Mouse (Mus musculus) c-Kit-positive CD71-positive TER-119-negative erythroid progenitor cells, embryonic 14.5 days (primary cell): Measurements from ENCODE around the gene Msx1.

Experiments
- DNase-seq: peaks from one replicate; pipeline ENCODE4 v3.0.0-alpha.2; 2013; ENCODE audit warnings: low read depth

The Msx1 gene

DNA sequence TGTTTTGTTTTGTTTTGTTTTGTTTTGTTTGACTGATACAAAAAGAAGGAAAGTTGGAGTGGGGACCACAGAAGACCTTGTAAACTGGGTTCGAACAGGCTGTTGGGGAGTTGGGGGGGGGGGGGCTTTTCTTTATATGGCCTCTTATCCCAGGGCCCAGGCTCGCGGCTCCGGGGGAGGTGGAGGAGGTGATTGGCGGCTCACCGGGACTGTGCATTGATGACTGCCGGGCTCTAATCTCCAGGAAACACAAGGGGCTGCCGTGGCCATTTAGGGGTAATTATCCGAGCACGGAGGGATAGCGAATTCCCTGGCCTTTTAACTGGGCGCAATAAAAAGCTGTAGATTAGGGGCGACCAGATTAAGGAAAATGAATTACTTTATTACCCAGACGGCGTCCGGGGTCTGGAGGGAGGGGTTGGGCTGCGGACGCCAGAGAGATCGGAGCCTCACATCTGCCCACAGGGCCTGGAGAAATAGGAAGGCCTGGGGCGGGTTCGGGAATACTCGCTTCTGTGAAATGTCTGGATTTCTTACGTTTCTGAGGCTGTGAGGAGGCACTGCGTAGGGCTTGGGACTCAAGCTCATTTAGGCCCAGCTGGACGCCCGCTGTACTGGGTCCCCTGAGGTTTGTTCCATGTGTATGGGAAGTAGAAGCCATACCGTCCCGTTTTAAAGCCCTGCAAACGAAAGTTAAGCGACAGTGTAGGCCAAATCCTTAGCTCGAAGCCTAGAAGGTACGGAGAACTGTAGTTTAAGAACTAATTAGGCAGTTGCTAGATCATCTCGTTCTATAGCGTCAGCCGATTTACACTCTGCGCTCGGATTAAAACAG lies 1.4 kb upstream of the Msx1 start:
- DNase-seq: no peak

DNA sequence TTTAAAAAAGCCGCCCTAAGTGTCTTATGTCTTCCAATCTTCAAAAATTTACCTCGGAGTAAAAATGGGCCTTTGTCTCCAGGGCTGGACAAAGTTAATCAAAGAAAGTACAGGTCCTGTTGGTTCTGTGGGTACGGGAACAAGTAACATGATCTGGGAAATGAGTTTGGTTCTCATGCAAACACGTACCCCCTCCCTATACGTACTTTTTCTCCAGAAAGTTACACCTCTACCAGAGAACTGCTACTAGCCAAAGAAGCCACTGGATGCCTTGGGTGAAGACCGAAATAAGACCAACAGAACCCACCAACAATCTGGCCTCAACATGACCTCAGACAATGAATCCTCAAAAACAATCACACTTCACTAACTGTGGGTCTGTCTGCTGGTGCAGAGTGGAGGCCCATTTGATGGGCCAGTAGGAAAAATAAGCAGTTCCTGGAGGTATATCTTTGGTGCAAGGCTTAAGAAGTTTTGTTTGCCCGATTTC lies 773 bp upstream of the Msx1 start:
- DNase-seq: no peak

DNA sequence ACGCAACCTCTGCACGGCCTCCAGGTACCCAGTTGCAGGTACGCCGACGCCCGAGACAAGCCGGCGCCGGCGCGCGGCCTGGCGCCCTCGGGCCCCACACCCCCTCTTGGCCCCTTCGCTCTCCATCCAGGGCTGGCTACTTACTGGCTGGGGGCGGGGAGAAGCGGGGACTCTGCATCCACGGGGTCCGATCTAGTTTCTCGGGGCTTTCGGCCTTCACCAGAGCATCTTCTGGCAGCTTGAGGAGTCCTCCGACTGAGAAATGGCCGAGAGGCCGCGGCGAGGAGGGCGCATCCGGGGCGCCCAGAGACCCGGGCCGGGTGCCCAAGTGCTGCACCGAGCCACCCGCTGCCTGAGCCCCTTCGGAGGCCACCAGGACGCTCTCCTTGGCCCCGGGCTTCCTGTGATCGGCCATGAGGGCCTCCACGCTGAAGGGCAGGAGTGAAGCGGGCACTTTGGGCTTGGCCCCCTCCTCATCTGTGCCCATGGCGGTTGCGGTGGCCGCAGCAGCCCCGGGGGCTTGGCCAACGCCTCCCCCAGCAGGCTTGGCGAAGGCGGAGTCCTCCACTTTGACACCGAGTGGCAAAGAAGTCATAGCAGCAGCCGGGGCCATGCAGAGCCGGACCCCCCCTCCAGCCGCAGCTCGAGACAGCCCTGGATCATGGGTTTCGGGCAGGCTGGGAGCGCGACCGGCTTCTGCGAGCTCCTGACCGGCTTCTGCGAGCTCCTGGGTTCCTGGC lies 492 bp downstream of the Msx1 start:
- no peak for DNase-seq

DNA sequence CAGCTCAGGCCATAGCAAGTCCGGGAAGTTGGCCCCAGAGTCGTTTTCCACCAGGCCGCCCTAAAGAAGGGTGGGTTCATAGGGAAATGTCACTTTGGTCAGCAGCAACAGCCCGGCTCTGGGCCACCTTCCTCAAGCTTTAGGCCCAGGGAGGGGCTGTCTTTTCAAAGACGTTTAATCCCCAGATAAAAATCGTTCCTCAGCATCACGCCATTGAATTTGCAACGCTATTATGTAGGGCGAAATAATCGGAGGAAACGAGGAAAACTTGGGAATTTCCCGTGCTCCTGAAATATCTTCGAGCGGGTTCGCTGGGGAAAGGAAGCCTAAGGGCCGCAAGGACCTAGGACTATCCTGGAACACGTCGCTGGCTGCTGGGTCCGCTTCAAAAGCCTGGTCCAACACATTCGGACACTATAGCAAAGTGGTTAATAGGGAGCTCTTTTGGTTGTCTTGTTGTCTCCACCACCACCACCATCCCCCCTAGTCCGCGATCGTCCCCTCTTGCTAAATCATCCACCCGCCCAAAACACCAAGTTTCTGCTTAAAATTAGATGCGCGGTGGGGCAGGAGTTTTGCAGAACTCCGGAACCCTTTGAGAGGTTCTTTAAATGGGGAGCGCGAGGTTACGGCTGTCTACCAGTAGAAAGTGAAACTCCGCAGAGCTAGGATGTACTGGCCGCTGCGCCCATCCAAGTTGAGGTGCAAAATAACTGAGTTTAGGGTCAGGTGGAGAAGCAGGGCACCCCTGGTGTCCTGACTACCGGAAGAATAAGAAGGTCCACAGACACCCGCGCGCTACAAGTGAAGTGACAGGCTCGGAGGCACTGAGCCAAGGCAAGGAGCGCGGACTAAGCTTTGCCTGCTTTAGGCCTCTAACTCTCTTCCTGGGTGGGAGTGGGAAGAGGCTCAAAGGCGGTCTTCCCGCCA lies 1.3 kb downstream of the Msx1 start:
- DNase-seq: no peak

DNA sequence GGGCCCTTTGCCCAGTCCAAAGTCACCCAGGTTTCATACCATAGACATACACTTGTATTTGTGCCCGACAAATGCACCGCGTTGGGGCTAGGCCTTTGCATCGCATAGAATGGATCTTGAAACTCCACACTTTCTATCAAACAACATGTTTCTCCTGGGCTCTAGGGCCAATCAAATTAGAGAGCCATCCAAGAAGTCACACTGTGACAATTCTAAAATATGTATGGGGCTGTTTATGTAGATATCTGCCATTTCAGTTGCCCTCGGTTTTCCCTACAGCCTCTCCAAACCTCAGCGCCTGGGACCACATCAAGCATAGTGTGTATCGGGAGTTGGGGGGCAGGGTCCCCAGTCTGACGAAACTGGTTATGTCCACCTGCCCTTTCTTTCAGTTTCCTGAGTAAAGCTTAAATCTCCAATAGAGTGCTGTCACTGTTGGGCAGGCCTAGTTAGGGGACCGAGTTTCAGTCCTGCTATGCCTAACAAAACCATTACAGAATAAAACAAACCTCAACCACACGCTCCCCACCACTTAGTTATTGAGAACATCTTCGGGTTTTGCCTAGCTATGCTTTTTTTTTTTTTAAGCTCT lies 2.2 kb downstream of the Msx1 start:
- no peak for DNase-seq

DNA sequence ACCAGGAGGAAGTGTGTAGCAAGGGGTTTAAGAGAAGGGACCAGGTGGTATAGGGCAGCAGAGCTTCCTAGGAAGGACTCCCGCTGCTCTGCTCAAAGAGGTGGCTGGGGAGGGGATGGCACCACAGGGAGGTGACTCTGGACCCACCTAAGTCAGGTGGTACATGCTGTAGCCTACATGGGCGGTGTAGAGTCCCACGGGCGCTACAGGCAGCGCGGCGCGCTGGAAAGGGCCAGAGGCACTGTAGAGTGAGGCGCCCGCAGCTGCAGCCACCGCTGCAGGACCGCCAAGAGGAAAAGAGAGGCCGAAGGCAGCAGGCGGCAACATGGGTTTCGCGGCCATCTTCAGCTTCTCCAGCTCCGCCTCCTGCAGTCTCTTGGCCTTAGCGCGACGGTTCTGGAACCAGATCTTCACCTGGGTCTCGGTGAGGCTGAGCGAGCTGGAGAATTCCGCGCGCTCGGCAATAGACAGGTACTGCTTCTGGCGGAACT lies 3.2 kb downstream of the Msx1 start:
- no peak for DNase-seq

DNA sequence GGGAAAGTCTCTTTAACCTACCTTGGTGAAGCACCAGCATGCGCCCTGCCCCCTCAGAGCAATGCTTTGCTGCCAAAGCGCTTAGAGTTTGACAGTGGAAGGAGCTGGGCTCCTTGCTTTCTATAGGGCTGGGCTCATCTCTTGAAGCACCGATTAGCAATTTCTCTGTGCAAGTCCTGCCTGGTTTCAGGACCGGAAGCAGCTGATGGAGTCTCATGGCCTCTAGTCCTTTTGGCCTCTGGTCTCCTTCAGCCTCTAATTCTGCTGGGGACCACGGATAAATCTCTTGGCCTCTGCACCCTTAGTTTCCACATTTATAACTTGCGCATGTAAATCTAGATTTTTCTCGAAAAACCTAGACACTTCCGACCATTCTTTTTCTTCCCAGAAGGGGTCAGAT lies 3.7 kb downstream of the Msx1 start:
- no peak for DNase-seq

DNA sequence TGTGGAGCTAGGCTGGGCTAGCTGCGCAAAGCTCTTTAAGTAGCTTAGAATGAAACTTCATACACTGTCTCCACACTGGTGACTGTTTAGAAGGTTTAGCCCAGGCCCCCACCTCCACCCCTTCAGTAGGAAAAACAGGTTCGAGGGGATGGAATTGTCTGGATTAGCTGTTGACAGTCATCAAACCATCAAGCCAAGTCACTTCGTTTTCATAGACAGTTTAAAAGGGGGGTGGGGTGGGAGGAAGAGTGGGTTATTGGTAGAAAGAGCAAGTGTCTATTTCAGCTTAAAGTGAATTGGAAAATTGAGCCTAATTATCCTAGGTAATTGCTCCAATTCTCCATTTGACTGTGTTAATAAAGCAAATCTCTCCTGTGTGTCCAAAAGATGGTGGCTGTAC lies 4.4 kb downstream of the Msx1 start:
- no peak for DNase-seq

DNA sequence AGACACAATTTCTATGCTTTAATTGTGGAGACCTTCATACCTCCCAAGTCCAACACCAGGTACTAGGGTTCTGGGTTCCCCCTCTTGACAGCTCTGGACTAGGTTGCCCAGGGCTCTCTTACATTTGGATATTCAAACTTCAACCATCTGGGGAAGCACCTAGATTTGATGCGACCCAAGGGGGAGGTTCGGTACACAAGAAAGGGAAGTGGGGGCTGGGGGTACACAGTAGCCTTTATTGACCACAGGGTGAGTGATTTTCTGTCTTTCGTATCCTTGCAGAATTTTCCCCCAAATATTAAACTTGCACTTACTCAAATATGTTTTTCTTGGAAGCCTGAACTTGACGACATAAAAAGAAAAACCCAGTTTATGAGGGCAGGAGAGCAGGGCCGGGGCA lies 4.8 kb downstream of the Msx1 start:
- DNase-seq: no peak

DNA sequence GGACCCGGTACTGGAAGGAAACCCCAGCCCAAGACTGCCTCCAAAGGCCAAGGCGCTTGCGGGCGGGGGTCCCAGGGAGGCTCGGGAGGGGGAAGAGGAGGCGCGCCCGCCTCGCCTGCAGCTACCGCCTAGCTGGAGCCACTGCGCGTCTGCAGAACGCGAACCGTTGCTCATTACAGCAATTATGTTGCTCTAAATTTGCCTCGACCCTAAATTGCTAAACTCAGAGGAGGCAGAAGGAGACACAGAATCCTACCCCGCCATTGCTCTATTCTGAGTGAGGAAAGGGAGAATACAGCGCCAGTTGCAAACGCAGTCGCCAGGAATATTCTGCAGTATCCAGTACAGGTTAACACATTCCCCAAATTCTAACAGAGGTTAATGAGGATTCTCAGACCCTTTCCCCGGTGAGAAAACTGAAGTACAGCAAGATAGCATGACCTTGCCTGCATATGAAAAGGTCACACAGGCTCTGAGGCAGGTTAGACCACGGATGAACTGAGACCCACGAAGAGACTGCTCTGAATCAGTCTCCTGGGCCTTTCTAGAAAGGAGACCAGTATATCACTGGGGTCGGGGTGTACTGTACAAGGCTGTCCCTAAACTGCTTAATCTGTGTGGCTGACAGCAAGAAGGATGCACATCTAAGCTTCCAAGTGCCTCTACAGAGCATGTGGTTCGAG lies 5.7 kb downstream of the Msx1 start:
- DNase-seq: no peak

DNA sequence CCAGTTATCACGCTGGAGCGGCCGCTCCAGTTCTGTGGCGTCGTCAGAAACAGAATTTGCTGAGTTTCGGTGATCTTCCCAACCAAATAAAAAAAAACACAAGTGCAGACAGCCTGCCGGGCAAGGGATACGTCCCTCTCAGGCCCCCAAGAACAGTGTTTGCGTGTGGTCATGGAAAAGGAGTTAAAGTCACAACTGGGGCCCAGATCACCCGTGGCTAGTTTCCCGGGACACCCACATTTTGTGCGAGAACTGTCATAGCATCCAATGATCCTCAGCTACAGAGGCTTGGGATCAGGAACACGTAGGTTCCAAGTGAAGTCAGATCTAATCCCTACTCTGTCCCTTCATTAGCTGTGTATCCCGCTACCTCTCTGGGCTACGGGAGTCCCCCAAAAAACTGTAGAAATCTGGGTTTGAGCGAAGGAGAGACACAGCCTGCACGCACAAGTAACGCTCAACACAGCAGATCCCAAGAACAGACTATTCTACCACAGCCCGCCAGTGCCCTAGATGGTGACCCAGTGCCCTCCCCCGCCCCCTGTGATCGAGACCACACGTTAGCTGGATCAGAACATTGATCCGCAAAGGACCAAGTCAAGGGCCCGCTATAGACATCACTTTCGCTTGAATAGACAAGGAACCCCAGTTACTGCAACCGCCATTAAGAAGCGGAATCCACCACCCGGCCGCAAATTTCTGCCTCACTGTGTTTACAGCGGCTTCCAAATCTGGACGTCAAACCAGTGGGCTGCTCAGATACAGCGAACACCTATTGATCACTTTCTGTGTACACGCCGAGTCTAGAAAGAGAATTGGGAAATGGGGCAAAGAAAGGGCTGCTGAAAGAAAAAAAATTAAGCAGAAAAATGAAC lies 6.5 kb downstream of the Msx1 start:
- DNase-seq: no peak

DNA sequence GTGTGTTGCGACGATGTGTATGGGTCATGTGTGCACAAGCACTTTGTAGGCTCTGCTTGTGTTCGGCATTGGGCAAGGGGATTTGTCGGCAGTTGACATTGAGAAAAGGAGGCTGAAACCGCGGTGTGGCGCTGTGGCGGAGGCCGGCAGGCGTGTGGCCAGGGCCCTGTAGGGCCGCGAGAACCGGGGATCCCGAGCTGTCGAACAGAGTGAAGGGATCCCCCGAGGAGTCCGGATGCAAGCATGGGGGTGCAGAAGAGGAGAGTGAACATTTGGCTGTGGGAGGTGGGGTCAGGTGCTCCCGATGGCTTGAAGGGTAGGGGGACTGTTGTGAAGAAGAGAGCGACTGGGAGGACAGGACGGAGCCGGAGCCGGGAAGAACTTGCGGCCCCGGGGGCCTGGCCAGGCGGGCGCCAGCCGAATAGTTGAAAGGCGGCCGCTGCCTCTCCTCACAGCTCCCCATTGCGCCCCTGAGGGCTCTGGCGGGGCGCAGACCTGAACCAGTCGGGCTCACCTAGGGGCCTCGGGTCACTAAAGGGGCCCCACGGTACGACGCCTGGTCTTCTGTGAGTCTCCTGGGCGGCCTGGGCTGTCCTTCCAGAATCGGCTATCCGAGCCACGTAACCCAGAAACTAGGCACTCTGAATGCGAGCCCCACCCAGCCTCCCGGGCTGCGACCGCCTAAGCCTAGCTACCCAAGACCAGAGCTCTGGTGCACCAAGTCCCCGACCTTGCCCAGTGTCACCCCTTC lies 7.3 kb downstream of the Msx1 start:
- no peak for DNase-seq

DNA sequence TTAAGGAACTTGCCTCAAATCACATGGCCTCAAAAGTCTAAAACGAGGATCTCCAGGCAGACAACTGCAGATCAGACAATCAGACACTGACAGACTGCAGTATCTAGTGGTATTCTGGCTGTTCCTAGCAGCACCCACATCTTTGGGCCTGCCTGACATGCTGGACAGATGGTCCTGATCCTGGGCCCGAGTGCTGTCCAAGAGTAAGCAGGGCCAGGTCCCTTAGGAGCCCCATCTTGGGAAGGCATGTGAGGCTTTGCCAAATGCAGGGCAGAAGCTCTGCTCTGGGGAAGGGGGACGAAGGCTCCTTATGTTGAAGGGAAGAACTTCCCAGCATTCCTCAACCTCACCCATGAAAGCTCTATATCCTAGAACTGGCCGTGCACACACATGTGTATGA lies 8.5 kb downstream of the Msx1 start:
- DNase-seq: no peak

DNA sequence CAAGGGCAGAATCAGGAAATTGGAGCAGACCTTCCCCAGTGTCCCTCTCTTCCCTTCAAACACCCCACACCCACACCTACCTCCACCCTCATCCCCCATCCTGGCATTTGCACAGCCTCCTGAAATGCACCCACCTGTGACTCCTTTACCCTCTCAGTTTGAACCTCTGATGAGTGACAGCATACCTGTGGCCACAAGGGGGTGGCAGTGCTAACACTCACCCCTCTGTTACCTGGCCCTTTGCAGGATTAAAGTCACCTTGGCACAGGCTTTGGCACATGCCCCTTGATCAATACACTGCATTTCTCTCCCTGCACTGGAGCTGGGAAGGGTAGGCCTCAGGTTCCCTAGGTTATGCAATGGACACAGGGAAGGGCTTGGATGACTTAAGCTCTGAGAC lies 10.2 kb downstream of the Msx1 start:
- DNase-seq: no peak

DNA sequence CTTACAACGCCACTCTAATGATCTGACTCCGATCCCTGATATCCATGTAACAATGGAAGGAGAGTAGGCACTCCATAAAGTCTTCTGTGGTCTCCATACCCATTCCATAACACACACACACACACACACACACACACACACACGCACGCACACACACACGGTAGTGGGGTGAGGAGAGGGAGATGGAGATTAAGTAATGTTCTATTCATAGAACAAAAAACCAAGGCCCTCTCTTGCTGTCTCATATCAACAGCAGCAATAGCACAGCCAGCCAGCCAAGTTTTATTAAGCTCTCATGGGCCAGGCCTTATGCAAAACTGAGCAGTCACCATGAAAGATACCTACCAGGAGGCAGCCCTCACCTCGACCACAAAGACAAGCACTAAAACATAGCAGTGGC lies 19.1 kb downstream of the Msx1 start:
- DNase-seq: no peak

DNA sequence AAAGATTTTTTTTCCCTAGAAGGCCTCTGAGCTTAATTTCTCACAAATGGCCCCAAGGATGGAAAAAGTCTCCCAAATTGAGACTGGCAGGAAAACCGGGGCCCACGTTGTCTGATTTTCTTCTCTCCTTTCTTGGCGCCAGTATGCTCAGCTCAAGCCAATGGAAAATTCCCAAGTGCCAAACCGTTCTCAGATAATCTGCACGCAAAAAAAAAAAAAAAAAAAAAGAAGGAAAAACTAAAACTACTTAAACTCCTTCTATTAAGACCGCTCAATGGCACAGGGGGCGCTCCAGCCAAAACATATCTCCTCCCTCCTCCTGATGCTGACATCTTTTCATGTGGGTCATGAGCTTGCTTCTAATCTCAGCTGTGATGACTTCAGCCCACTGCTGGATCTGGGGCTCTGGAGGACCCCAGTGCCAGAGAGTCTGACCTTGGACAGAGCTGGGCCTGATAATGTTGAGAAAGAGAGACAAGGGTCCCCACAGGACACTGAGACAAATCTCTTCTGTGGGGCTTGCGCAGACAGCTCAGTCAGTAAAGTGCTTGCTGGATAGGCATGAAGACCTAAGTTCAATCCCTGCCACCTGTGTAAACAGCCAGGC lies 19.8 kb downstream of the Msx1 start:
- DNase-seq: no peak

DNA sequence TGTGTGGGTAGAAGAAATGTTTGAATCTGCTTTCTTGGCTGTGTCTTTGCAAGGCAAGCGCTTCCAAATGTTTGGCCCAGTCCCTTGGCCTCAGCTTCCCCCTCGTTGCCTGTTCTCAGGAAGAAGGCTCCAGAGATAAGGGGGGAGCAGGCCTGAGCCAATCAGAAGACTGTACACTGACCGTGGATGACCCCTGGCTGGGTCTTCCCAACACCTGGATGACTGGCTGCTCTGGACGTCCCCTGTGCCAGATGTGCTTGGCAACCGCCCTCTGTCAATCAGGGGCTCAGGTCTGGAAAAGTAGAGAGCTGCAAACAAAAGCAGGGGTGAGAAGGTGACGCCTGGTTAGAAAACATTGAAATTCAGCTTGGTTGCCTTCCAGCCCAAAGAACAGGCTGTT lies 27.1 kb downstream of the Msx1 start:
- DNase-seq: no peak

DNA sequence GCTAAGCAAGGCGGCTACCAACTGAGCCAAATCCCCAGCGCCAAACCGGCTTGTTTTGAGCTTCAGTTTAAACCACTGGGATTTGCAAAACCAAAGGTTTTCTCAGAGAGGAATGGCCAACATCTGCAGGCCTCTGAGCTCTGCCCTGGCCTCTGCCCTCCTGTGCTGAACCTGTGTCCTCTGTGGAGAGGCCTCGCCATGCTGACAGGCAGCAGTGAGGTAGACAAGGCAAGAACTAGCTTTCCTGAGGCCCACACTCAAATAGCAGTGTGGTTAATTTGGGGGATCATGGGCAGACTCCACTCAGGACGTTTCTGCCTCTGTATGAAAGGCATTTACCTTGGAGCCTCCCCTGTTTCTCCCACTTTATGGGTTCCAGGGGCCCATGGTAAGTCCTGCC lies 27.6 kb downstream of the Msx1 start:
- DNase-seq: no peak

DNA sequence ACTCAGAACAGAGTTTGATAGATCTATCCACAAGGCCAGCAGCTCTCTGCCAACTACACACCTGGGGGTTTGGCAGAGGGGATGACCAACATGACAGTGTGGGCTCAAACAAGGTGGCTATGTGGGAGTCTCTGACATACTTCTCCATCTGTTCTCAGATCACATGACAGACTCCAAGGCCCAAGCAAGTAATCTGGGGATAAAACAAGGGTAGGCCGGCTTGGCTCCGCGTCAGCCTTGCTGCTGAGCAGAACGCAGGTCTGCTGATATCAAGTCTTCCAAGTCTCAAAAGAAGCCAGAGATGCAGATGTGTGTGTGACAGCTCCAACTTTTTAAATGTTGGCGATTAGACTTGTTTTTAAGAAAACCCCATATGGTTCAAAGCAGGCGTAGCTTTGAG lies 28.7 kb downstream of the Msx1 start:
- no peak for DNase-seq
